Mouse (Mus musculus) bone marrow macrophage, adult 2 months (primary cell): ENCODE data around the gene Greb1.

Experiments used
- CTCF ChIP-seq: IDR thresholded peaks from 2 replicates; pipeline ENCODE4 v1.5.1; 2012; ENCODE audit warnings: low read depth, mild to moderate bottlenecking, low read length, moderate library complexity
- POLR2A ChIP-seq: IDR thresholded peaks from 2 replicates; pipeline ENCODE4 v1.6.1; 2012; ENCODE audit warnings: mild to moderate bottlenecking, low read depth, low read length, borderline replicate concordance

DNA sequence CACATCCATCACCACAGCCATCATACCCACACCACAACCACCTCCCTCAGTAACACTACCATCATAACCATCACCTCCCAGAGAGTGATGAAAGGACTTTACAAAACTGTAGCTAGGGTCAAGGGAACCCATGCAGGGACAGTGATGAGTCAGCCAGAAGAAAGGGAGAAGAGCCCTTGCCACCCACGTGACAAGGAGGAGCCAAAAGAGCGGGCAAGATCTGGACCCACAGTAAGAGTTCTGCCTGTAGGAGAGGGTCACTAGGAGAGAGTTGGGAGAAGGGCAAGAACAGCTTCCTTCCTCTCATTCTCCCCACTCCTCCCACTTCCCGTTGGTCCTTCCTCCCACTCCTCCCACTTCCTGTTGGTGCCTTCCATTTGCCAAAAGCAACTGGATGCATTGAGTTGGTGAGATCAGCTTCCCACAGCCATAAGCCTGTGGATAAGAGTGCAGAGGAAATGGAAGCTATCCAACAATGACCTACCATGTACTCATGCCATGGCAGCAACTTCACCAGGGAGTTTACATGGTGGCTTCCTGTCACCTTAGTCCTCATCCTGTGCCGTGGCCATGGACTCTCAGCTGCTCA is 46.6 kb upstream of the Greb1 start:
- TF ChIP-seq CTCF, result no peak
- TF ChIP-seq POLR2A, result no peak
